Mouse (Mus musculus) ES-Bruce4 (cell line): ENCODE measurements around the gene Fkbpl.

Experiments
- EP300 ChIP-seq: IDR thresholded peaks from 2 replicates; pipeline ENCODE4 v1.6.1; 2011; ENCODE audit warnings: low read depth, low read length; ENCODE audit not compliant: insufficient read depth
- POLR2A ChIP-seq: IDR thresholded peaks from one replicate; pipeline ENCODE4 v1.8.1; 2011; ENCODE audit warnings: low read length; ENCODE audit not compliant: insufficient read depth

- no peak for TF ChIP-seq POLR2A
- 0 out of 2 replicates have a peak, but pooled peaks have one; percentile 35 for TF ChIP-seq EP300
These were observed 25.6 kb upstream of the Fkbpl start for GRCm38 (mm10) chr17:34618999-34619398.
